Mouse (Mus musculus) intestine, embryonic 15.5 days (tissue): ENCODE measurements at regions not wholly inside any gene's neighbourhood (a gene's known extent, or its start where the extent isn't known, plus 50 kb on each side); places are given as distances from the start of the nearest gene placed in this dataset.

ENCODE experiments used
- ATAC-seq: fragments of 200-750 bp; cut with Nextera tagmentation; 2 replicates; pipeline ENCODE4 v1.8.0; 2017; ENCODE audit warnings: moderate TSS enrichment, moderate library complexity
- H3K27ac ChIP-seq: fragments of 300-500 bp; sonication (generic); 2 replicates; pipeline ENCODE4 v1.5.1; 2015; ENCODE audit warnings: mild to moderate bottlenecking, inconsistent platforms
- H3K27me3 ChIP-seq: fragments of 300-500 bp; sonication (generic); replicated peaks from 2 replicates; pipeline ENCODE4 v1.6.1; 2015; ENCODE audit warnings: inconsistent platforms
- H3K36me3 ChIP-seq: fragments of 300-500 bp; sonication (generic); 2 replicates; pipeline ENCODE4 v1.6.1; 2015; ENCODE audit warnings: inconsistent platforms
- H3K4me1 ChIP-seq: fragments of 300-500 bp; sonication (generic); replicated peaks from 2 replicates; pipeline ENCODE4 v1.6.1; 2015; ENCODE audit warnings: inconsistent platforms
- H3K4me2 ChIP-seq: fragments of 300-500 bp; sonication (generic); replicated peaks from 2 replicates; pipeline ENCODE4 v1.6.1; 2015; ENCODE audit warnings: mild to moderate bottlenecking, inconsistent platforms
- H3K4me3 ChIP-seq: fragments of 300-500 bp; sonication (generic); replicated peaks from 2 replicates; pipeline ENCODE4 v1.5.1; 2015; ENCODE audit warnings: inconsistent platforms
- H3K9ac ChIP-seq: fragments of 300-500 bp; sonication (generic); 2 replicates; pipeline ENCODE4 v1.6.1; 2015; ENCODE audit warnings: inconsistent platforms
- H3K9me3 ChIP-seq: fragments of 300-500 bp; sonication (generic); 2 replicates; pipeline ENCODE4 v1.6.1; 2016; ENCODE audit warnings: inconsistent platforms
- WGBS: fragments of 180-500 bp; shearing (Covaris S2); methylation state at CpG from one replicate; pipeline ENCODE4 v1.1.7; 2015; 5-methylcytosine and 5-hydroxymethylcytosine counted together

DNA sequence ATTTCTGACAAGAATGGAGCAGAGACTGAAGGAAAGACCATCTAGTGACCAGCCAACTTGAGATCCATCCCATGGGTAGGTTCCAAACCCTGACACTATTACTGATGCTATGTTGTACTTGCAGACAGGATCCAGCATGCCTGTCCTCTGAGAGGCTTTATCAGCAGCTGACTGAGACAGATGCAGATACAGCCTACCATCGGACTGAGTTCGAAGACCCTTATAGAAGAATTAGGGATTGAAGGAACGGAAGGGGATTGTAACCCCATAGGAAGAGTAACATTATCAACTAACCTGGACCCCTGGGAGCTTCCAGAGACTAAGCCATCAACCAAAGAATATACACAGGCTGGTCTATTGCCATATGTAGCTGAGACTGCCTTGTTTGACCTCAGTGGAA is 183.1 kb upstream of the Adcy2 start:
- no peak overlapping the region for H3K27ac ChIP-seq
- no peak for ATAC-seq
- no peaks in the 10 kb centered on the region for H3K27me3 ChIP-seq
- H3K36me3 ChIP-seq: no peaks in the 10 kb centered on the region
- 89% methylated on average over 3 of the region's 3 CpGs for WGBS
- no peak overlapping the region for H3K4me3 ChIP-seq
- H3K9me3 ChIP-seq: no peaks in the 10 kb centered on the region
- no peaks in the 10 kb centered on the region for H3K4me1 ChIP-seq
- H3K9ac ChIP-seq: no peak overlapping the region
- H3K4me2 ChIP-seq: no peak overlapping the region

DNA sequence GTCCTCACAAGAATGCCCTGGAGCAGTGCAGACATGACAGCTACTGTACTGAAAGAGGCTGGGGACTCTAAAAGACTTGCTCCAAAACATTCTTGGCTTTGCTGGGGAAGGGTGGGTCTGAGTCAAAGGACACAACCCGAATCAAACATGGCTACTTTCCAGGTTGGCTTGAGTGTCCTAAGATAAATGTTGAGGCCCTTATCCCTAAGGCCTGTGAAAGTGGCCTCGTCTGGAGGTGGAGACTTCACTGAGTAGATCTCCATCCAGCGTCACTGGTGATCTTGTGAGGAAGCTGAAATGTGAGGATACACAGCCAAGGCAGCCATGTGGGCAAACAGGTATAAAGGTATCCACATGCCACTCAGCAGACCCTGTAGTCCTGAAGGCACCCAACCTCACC is 191.3 kb upstream of the Adcy2 start:
- Histone ChIP-seq H3K27ac (no peak overlapping the region), H3K9me3 (no peaks in the 10 kb centered on the region), H3K4me1 (no peaks in the 10 kb centered on the region), H3K9ac (no peak overlapping the region), H3K36me3 (no peaks in the 10 kb centered on the region), H3K4me3 (no peak overlapping the region), H3K4me2 (no peak overlapping the region), H3K27me3 (no peaks in the 10 kb centered on the region)
- no peak for ATAC-seq
- WGBS: 74% methylated on average over 3 of the region's 3 CpGs

DNA sequence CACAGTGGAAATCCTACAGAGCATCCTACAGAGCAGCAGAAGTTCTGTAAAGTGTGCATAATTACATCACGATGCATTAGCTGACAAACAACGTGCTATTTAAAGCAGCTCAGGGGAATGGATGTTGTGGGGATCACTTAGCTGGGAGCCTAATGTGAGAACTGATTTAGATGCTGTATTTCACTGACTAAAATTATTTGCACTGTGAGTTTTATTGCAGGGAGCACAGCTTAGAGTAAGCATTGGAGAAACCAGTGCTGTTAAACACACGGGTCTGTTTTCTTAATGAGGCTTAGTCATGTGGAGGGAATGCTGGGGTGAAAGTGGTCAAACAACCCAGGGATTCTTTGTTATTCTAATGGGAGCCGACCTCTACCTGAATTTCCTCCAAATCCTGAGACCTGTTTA is 197.1 kb upstream of the Adcy2 start:
- no peak for ATAC-seq
- H3K27ac ChIP-seq: no peak overlapping the region
- 7% methylated on average over 4 of the region's 4 CpGs for WGBS
- no peaks in the 10 kb centered on the region for H3K4me1 ChIP-seq
- no peaks in the 10 kb centered on the region for H3K9me3 ChIP-seq
- H3K9ac ChIP-seq: no peak overlapping the region
- H3K36me3 ChIP-seq: no peaks in the 10 kb centered on the region
- H3K4me3 ChIP-seq: no peak overlapping the region
- H3K4me2 ChIP-seq: no peak overlapping the region
- H3K27me3 ChIP-seq: no peaks in the 10 kb centered on the region

DNA sequence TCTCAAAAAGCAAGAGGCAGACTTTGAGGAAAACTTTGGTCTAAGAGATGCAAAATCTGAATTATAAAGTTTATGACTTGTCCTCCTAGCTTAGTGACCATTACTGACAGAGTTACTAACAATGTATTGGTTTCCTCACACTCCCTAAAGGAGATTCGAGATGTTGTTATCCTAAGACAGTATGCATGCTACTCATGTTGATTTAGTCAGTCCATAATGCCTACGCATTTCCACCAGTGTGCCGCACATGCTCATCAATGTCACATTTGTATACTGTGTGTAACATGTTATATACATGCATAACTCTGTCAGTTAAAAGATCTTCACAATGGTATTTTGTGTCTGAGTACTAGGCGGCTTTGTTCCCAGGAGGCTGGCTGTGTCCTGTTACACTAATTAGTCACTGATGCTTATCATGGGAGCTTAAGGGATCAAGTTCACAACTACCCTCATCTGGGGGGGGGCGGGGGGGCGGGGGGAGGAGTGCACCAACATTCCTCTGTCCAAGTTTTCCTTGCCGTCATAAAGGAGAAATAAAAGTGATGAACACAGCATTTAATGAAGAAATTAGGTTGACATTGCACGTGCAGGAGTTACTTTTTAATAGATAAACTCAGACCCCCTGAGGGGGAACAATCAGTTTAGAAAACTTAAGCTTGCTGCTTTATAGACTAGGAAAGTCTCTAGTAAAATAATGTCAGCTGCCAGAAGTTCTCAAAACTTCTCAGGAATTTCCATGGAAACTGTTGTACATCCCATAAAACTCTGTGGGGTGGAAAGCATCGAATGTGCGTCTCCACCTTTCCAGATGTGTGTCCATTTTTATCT is 208.6 kb upstream of the Adcy2 start:
- no peak overlapping the region for H3K4me3 ChIP-seq
- no peak overlapping the region for H3K4me2 ChIP-seq
- 59% methylated on average over 10 of the region's 10 CpGs for WGBS
- no peaks in the 10 kb centered on the region for H3K9me3 ChIP-seq
- H3K4me1 ChIP-seq: no peaks in the 10 kb centered on the region
- no peak overlapping the region for H3K9ac ChIP-seq
- no peak for ATAC-seq
- H3K36me3 ChIP-seq: no peaks in the 10 kb centered on the region
- no peaks in the 10 kb centered on the region for H3K27me3 ChIP-seq
- no peak overlapping the region for H3K27ac ChIP-seq

DNA sequence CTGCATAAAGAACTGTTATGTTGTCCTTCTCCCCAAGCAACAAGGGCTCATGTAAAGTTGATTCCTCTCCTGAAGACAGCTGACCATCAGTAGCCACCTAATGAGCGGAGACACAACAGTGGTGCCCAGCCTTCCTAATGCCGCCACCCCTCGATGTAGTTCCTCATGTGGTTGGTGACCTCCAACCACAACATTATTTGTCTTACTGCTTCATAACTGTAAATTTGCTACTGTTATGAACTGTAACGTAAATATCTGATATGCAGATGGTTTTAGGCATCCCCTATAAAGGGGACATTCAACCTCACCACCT is 209.2 kb upstream of the Adcy2 start:
- Histone ChIP-seq H3K4me2 (no peak overlapping the region), H3K9ac (no peak overlapping the region), H3K4me3 (no peak overlapping the region), H3K27me3 (no peaks in the 10 kb centered on the region), H3K27ac (no peak overlapping the region), H3K9me3 (no peaks in the 10 kb centered on the region), H3K36me3 (no peaks in the 10 kb centered on the region), H3K4me1 (no peaks in the 10 kb centered on the region)
- 80% methylated on average over 4 of the region's 4 CpGs for WGBS
- no peak for ATAC-seq

DNA sequence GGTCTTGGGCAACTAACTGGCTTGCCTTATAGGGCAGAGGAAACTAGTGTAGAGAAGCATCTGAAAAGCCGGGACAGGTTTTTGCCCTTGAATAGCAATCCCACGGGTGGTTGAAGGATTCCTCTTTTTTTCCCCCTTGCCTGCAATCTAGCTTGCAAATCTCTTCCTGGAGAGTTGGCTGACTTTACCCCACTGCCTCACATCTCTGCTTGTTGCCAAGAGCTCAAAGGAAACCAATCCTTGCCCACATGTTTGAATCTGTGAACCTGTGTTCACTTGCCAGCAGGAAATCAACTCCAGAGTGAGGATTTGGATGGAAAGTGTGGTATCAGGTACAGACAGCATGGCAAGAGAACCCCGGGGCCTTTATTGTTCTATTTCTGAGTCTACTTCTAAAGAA is 217.2 kb upstream of the Adcy2 start:
- ATAC-seq: no peak
- Histone ChIP-seq H3K4me1 (no peaks in the 10 kb centered on the region), H3K36me3 (no peaks in the 10 kb centered on the region), H3K4me3 (no peak overlapping the region), H3K27ac (no peak overlapping the region), H3K27me3 (no peaks in the 10 kb centered on the region), H3K9ac (no peak overlapping the region), H3K4me2 (no peak overlapping the region), H3K9me3 (no peaks in the 10 kb centered on the region)
- 85% methylated on average over 3 of the region's 3 CpGs for WGBS

DNA sequence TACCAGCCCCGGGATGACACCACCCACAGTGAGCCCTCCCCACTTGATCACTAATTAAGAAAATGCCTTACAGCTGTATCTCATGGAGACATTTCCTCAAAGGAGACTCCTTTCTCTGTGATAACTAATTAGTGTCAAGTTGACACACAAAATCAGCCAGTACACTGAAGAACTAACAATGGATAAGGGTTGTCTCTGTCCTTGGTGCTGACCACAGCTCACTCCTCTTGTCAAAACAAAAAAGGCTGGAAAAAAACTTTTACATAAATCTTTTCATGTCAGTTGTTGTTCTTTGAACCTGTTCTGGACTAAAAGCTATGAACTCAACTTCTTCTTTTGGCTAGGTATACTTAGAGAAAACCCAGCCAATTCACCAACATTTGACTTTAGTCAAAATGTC is 221.1 kb upstream of the Adcy2 start:
- no peak for ATAC-seq
- Histone ChIP-seq H3K27ac (no peak overlapping the region), H3K4me2 (no peak overlapping the region), H3K36me3 (no peaks in the 10 kb centered on the region), H3K9me3 (no peaks in the 10 kb centered on the region), H3K27me3 (no peaks in the 10 kb centered on the region), H3K4me1 (no peaks in the 10 kb centered on the region), H3K4me3 (no peak overlapping the region), H3K9ac (no peak overlapping the region)
- 58% methylated on average over 1 of the region's 1 CpGs for WGBS

DNA sequence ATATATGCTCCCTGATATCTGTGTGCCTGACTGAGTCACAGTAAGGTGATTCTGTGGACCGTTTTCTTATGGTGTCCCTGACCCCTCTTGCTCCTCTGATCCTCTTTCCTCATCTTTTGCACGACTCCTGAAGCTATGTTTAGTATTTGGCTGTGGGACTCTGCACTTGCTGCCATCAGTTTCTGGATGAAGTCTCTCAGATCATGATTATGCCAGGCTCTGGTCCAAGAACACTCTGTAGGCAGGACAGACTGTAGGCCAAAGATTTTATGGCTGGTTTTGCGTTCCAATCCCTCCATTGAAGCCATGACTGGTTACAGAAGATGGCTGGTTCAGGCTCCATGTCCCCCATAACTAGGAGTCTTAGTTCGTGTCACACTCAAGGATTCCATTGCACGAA is 227.2 kb upstream of the Adcy2 start:
- H3K4me2 ChIP-seq: no peak overlapping the region
- ATAC-seq: no peak
- H3K4me3 ChIP-seq: no peak overlapping the region
- H3K4me1 ChIP-seq: no peaks in the 10 kb centered on the region
- no peaks in the 10 kb centered on the region for H3K27me3 ChIP-seq
- no peaks in the 10 kb centered on the region for H3K36me3 ChIP-seq
- H3K9me3 ChIP-seq: no peaks in the 10 kb centered on the region
- H3K9ac ChIP-seq: no peak overlapping the region
- WGBS: 68% methylated on average over 5 of the region's 5 CpGs
- no peak overlapping the region for H3K27ac ChIP-seq

DNA sequence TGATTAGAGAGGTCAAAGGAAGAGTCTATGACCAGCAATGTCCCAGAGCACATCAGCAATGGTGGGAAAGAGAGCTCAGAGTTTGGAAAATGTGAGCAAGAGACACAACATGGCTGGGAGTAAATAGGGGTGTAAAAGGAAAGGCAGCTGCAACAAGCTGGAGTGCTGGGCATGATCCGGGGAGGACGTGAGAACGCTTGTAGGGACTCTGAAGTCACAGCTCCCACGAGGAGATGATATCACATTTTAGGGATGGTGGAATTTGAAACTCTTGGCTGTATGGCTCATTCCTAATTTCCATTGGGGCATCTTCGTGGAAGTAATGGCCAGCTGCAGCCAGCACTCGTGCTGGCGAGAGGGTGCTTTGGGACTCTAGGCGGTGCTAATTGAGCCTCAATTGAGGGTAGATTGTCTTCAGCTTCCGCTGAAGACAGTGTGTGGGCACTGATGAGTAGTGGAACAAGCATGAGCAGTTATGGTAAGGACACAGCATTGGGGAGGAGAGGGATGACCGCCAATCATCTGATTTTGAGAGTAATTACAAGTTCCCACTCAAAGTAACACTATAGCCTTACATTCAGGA is 231.1 kb upstream of the Adcy2 start:
- no peaks in the 10 kb centered on the region for H3K4me1 ChIP-seq
- H3K36me3 ChIP-seq: no peaks in the 10 kb centered on the region
- no peaks in the 10 kb centered on the region for H3K9me3 ChIP-seq
- no peak for ATAC-seq
- H3K4me2 ChIP-seq: no peak overlapping the region
- no peaks in the 10 kb centered on the region for H3K27me3 ChIP-seq
- WGBS: 60% methylated on average over 10 of the region's 10 CpGs
- H3K27ac ChIP-seq: no peak overlapping the region
- no peak overlapping the region for H3K9ac ChIP-seq
- no peak overlapping the region for H3K4me3 ChIP-seq

DNA sequence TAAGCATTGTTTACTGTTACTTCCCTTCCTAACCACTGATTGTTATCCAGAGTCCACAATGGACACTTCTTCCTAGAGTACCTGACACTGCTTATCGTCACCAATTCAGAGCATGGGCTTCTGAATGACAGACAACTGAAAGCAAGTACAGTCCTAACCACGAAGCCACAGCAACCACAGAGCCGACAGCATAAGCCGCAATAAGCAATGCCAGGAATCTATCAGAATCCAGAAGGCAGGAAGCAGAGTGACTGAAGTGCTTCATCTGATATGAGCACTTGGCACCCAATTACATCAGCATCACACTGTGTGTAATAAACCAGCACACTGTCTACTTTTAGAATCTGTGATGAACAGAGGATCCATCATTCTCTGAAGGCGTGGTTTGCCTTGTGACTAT is 237.0 kb upstream of the Adcy2 start:
- no peak overlapping the region for H3K4me2 ChIP-seq
- WGBS: 62% methylated on average over 5 of the region's 5 CpGs
- no peak overlapping the region for H3K27ac ChIP-seq
- no peaks in the 10 kb centered on the region for H3K27me3 ChIP-seq
- H3K36me3 ChIP-seq: no peaks in the 10 kb centered on the region
- no peak overlapping the region for H3K9ac ChIP-seq
- H3K9me3 ChIP-seq: no peaks in the 10 kb centered on the region
- H3K4me3 ChIP-seq: no peak overlapping the region
- ATAC-seq: no peak
- no peaks in the 10 kb centered on the region for H3K4me1 ChIP-seq

DNA sequence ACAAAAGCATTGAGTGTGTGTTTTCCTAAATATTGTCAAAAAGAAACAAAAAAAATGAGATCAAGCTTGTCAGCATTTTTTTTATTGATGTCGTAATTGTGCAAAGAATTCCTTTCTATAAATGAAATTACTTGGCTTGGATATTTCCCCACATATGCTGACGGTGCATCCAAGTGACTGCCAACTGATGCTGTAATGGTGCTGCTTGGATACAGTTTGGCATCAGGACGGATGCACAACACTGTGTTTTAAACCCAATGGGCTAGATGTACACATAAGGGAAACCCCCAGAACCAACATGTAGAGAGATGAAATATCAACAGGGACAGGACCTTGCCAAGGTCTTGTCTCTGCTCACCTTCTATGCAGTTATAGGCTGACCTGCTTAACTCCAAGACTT is 238.6 kb upstream of the Adcy2 start:
- Histone ChIP-seq H3K27ac (no peak overlapping the region), H3K9ac (no peak overlapping the region), H3K9me3 (no peaks in the 10 kb centered on the region), H3K36me3 (no peaks in the 10 kb centered on the region), H3K27me3 (no peaks in the 10 kb centered on the region), H3K4me2 (no peak overlapping the region), H3K4me1 (no peaks in the 10 kb centered on the region), H3K4me3 (no peak overlapping the region)
- WGBS: 81% methylated on average over 3 of the region's 3 CpGs
- ATAC-seq: no peak

DNA sequence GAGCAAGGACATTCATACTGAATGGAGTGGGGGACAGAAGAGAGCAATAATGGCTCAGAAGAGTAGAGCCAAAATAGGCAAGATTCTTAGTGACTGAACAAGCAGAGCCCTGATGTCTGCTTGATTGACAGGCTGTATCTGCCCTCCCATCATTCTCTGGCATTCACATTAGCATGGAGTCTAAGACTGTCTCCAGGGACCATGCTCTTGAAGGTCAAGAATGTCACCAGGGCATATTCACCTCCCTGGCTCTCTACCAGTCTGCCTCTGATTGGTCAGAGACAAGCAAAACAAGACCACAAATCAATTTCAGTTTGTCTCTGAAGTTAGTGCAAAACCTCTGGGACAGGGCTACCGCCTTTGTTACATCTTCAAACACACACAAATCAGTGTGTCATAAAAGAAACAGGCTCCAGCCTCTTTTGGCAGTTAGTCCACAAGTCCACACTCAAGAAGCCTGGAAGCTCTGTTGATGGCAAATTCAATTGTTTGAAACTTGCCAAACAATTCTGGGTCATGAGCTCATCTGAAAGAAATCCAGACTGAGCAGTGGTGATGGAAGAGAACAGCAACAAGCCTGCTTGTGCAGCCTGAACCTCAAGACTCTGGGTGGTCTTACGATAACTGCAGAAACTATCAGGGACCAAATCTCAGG is 240.0 kb upstream of the Adcy2 start:
- H3K4me3 ChIP-seq: no peak overlapping the region
- H3K4me2 ChIP-seq: no peak overlapping the region
- H3K27ac ChIP-seq: no peak overlapping the region
- H3K27me3 ChIP-seq: no peaks in the 10 kb centered on the region
- H3K4me1 ChIP-seq: no peaks in the 10 kb centered on the region
- no peaks in the 10 kb centered on the region for H3K9me3 ChIP-seq
- no peak for ATAC-seq
- WGBS: 51% methylated on average over 2 of the region's 2 CpGs
- no peak overlapping the region for H3K9ac ChIP-seq
- no peaks in the 10 kb centered on the region for H3K36me3 ChIP-seq
